Mouse (Mus musculus) c-Kit-positive CD71-positive TER-119-positive erythroid progenitor cells, embryonic 14.5 days (primary cell): ENCODE results near the gene Filip1.

ENCODE experiments used
- DNase-seq: peaks from one replicate; pipeline ENCODE4 v3.0.0-alpha.2; 2013; ENCODE audit warnings: low spot score

Gene Filip1

DNA sequence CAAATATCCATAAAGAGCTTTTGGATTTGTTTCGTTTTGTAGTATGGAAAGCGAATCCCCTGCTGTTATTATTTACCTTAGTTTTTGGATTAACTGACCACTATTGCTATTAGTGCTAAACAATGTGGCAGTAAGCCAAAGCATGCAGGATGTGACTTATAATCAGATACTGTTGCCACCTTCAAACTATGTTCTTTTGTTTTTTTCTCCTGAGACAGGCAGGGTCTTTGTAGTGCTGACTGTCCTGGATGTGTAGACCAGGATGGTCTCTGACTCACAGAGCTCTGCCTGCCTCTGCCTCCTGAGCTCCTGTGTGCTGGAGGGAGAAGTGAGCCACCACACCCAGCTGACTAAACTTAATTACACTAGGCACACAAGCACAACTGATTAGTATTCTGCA, 33.4 kb downstream of the Filip1 start:
- no peak for DNase-seq

- DNase-seq: no peak
Observed at GRCm38 (mm10) chr9:79978228-79979024, 34.2 kb downstream of the Filip1 start.

DNA sequence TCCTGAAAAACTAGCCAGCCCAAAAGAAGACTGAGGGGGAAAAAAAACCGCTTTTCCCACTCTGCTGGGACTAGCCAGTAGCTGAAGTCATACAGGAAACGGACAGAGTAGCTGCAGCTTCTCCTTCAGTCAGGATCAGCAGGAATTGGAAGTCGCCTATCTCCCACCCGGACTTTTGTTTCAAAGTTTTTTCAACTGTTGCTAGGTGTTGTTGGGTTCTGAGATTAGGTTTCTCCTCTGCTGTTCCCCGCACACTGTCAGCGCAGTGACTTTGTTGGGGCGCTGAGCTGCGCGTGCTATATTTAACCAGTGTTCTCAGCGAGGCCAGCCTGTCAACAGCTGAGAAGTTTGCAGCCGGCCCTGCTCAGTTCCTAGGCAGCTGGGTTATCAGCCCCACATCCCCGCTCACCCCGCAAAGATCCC, 35.1 kb downstream of the Filip1 start:
- no peak for DNase-seq

DNA sequence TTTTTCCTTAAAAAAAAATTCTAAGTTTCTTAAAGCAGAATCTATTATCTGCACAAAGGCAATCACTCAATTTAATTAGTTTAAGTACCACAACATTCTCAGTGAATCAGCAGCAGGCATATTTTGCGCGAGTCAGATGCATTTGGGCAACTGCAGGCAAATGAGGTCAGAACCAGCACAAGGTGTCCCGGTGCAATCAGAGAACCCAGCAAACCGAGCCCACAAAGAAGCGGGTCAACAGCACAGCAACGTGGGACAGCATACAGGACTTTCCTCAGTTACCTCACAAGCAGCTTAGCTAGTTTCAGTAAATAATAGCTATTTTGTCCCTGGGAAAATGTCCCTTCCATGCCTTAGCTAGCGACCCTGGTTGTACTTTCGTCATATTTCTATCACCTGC, 35.9 kb downstream of the Filip1 start:
- no peak for DNase-seq

DNA sequence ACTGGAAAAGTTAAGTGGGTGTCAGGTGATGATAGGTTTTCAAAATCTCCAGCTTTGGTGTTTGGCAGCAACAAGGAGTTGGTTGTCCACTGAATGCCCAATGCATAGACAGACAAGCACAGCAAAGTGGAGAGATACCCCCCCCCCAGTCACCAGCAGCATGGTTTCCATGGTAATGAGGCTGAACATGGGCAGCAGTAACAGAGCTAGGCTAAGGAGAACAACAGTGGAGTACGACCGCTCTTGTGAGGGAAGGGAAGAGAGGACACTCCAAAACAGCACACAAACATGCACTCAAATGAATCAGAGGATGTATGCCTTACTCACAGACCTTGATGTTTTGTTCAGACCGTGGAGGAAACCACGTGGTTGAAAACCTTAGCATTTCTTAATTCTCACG, 37.5 kb downstream of the Filip1 start:
- DNase-seq: no peak

GRCm38 (mm10) chr9:79973582-79973981, 39.1 kb downstream of the Filip1 start:
- no peak for DNase-seq

GRCm38 (mm10) chr9:79972705-79973104, 39.9 kb downstream of the Filip1 start:
- DNase-seq: no peak

- no peak for DNase-seq
Observed at GRCm38 (mm10) chr9:79971619-79972018, 41.0 kb downstream of the Filip1 start.

- DNase-seq: no peak
Observed at GRCm38 (mm10) chr9:79970659-79971118, 42.0 kb downstream of the Filip1 start.

DNA sequence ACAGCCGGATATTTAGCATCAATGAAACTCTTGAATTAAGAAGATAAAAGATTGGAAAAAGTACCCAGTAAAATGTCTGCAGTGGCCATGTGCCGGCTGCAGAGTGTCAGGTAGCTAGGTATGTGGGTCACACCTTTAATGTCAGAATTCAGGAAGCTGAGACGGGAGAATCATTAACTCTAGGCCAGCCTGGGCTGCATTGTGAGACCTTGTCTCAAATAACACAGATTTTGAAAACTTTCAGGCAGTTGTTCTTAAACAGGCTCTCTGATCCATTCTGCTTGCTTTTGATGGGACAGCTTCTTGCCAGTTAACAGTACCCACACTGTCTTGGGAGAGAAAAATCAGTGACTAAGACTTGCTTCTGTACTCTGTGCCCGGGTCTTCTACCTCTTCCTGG, 43.1 kb downstream of the Filip1 start:
- DNase-seq: no peak

- no peak for DNase-seq
Observed at GRCm38 (mm10) chr9:79966711-79967487, 45.8 kb downstream of the Filip1 start.

- no peak for DNase-seq
Observed at GRCm38 (mm10) chr9:79965600-79966392, 46.9 kb downstream of the Filip1 start.

DNA sequence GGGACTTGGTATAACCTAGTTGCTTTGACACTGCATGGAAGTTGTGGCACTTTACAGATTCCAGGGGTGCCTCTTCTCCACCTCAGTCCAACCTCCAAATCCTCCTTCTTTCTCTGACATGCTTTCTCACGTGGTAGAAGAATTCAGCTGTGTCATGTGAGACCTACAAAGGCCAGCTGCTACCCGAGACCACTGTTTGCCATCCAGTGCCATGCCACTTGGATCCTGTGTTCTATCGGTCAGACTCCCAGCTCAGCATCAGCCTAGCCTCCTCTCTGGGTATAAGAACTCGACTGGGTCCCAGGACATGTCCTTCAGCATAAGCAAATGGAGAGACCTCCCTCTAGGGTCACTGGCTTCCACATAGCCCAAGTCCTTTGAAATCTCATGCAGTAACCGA, 47.6 kb downstream of the Filip1 start:
- DNase-seq: no peak

DNA sequence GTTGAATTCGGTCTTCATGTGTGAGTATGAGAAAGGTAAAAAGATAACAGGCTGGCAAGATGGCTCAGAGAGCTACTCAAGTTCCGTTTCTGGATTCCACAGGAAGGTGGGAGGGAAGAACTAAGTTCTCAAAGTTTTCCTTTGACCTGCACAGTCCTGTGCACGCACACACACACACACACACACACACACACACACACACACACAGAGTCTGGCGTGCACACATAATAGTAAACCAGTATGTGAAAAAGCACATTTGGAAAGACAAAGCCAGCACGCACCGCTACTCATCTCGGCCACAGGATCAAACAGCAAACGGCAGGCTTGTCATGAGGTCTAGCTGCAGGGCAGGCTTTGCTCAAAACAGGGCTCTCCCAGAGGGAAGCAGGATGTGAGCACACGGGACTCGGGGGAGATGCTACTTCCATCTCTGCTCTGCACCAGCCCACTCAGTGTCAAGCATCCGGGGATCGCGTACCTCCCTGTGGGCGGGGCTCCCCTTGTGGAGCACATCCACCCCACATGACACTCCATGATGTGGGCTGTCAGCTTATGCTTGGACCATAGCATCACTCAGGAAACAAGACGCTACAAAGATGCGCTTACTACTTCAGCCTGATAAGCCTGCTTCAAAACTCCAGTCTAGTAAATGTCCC, 50.9 kb downstream of the Filip1 start:
- DNase-seq: no peak

GRCm38 (mm10) chr9:79960453-79960852, 52.2 kb downstream of the Filip1 start:
- DNase-seq: no peak

- DNase-seq: no peak
Observed at GRCm38 (mm10) chr9:79958395-79958794, 54.3 kb downstream of the Filip1 start.

DNA sequence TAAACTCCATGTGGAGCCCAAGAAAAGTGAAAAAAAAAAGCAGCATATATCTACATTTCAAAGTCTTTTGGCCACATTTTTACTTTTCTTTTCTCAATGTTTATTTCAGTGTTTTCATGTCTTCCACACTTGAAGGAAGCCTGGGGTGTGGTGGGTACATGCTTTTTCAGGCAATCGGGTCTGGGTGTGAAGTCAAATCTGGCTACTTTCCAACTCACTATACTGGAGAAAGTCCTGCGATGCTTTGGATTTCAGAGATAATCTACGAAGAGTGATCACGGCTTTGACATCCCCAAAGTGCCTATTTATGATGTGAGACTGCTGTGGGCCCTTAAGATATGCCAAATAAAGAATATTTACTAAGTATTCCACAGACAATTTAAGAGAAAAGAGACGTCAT, 57.7 kb downstream of the Filip1 start:
- no peak for DNase-seq

- no peak for DNase-seq
Observed at GRCm38 (mm10) chr9:79951984-79952383, 60.7 kb downstream of the Filip1 start.

DNA sequence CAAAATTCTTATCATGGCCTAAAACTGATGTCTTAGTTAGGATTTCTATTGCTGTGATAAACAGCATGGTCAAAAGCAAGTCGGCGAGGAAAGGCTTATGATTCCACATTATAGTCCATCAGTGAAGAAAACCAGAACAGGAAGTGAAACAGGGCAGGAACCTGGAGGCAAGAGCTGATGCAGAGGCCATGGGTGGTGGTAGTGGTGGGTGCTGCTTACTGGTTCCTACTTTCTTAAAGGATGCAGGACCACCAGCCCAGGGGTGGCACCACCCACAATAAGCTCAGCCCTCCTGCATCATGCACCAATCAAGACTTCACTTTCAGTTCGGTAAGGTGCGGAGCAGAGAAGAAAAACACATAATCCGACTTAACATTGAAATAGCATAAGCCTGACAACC, 61.3 kb downstream of the Filip1 start:
- DNase-seq: no peak

DNA sequence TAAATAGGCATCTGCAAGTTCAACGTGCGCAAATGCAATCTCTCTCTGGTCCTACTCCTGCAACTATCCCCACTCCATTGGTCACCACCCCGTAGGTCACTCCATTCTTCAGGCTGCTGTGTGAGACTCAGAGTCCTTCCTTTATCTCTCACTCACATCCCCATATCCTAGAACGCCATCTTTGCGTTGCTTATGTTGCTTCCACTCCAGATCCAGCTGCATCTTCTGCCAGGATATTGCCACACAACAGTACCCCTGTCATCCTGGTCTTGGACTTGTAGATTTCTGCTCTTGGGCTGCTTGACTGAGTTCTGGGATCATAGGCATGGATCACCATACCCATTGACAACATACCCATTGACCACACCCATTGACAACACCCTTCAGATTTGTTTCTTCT, 62.0 kb downstream of the Filip1 start:
- DNase-seq: no peak

- no peak for DNase-seq
Observed at GRCm38 (mm10) chr9:79950038-79950437, 62.6 kb downstream of the Filip1 start.

DNA sequence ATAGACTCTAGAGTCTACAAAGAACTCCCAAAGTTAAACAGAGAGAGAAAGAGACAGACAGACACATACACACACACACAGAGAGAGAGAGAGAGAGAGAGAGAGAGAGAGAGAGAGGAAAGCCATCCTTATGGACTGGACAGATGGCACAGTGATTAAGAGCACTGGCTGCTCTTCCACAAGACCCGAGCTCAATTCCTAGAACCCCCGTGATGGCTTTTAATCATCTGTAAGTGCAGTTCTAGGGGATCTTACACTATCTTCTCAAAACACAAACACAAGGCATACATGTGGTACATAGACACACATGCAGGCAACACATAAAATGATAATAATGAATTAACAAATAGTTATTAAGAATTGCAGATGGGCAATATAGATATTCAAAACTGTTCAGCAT, 64.3 kb downstream of the Filip1 start:
- peak; percentile 63 for DNase-seq
